Mouse (Mus musculus) erythroblast, embryonic 14.5 days (primary cell): ENCODE results near the gene Rbm17.

ENCODE experiments used
- GATA1 ChIP-seq: IDR thresholded peaks from 2 replicates; pipeline ENCODE4 v1.6.1; 2012; ENCODE audit warnings: low read length, inconsistent platforms, mixed read lengths
- TAL1 ChIP-seq: IDR thresholded peaks from 3 replicates; pipeline ENCODE4 v1.6.1; 2012; ENCODE audit warnings: low read length, inconsistent platforms, mixed read lengths

DNA sequence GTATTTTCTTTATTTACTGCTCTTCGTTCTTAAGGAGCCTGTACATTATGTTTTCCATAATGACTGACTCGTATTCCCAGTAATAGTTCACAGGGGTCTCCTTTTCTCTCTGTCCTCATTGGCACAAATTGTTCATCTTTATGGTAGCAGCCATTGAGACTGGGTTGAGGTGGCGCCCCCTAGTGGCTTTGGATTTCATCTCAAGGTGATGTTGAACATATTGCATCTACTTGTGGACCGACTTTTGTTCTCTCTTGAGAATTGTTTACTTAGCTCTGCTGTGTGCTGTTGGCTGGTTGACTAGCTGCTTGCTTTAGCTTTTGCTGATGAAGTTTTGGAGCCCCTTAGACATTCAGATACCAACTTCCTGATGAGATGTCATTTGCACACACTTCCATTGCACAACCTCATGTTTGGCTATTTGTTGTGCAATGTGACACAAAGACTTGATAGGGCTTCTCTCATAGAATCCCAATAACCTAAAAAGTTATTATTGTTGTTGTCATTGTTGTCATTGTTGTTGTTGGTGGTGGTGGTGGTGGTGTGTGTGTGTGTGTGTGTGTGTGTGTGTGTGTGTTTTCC, 36.1 kb downstream of the Rbm17 start:
- no peak for TF ChIP-seq GATA1
- TF ChIP-seq TAL1, result no peak
